Mouse (Mus musculus) limb, embryonic 14.5 days (tissue): ENCODE measurements around the gene Synrg. TPM values are rescaled to one million over a fixed set of nuclear protein-coding genes. Genes with fewer than 3 reads are reported as not detected.

Source experiments
- ATAC-seq: fragments of 200-750 bp; cut with Nextera tagmentation; 2 replicates; pipeline ENCODE4 v1.8.0; 2017; ENCODE audit warnings: low read depth, moderate number of reproducible peaks, moderate TSS enrichment; ENCODE audit not compliant: low FRiP score
- DNase-seq: peaks from one replicate; pipeline ENCODE4 v3.0.0-alpha.2; 2015; ENCODE audit warnings: low spot score
- H3K27ac ChIP-seq: fragments of 300-500 bp; sonication (generic); replicated peaks from 2 replicates; pipeline ENCODE4 v1.5.1; 2014; ENCODE audit warnings: low read depth, mild to moderate bottlenecking, low read length, moderate library complexity, mixed read lengths
- H3K27me3 ChIP-seq: fragments of 300-500 bp; sonication (generic); 2 replicates; pipeline ENCODE4 v1.6.1; 2014; ENCODE audit warnings: low read length, mixed read lengths; ENCODE audit not compliant: control insufficient read depth, insufficient read depth
- H3K36me3 ChIP-seq: fragments of 300-500 bp; sonication (generic); 2 replicates; pipeline ENCODE4 v1.6.1; 2014; ENCODE audit warnings: mild to moderate bottlenecking, low read length, moderate library complexity, mixed read lengths; ENCODE audit not compliant: control insufficient read depth, insufficient read depth
- H3K4me1 ChIP-seq: fragments of 300-500 bp; sonication (generic); 2 replicates; pipeline ENCODE4 v1.6.1; 2014; ENCODE audit warnings: antibody characterized with exemption, low read length, mixed read lengths; ENCODE audit not compliant: control insufficient read depth, insufficient read depth
- H3K4me2 ChIP-seq: fragments of 300-500 bp; sonication (generic); replicated peaks from 2 replicates; pipeline ENCODE4 v1.6.1; 2014; ENCODE audit warnings: low read depth, mild to moderate bottlenecking, low read length, moderate library complexity; ENCODE audit not compliant: severe bottlenecking
- H3K4me3 ChIP-seq: fragments of 300-500 bp; sonication (generic); replicated peaks from 2 replicates; pipeline ENCODE4 v1.5.1; 2014; ENCODE audit warnings: low read length
- H3K9ac ChIP-seq: fragments of 300-500 bp; sonication (generic); 2 replicates; pipeline ENCODE4 v1.6.1; 2014; ENCODE audit warnings: mild to moderate bottlenecking, low read depth, low read length, moderate library complexity; ENCODE audit not compliant: severe bottlenecking
- H3K9me3 ChIP-seq: fragments of 300-500 bp; sonication (generic); 2 replicates; pipeline ENCODE4 v1.6.1; 2016; ENCODE audit warnings: low read length; ENCODE audit not compliant: control insufficient read depth
- POLR2A ChIP-seq: fragments of 200-500 bp; IDR thresholded peaks from 2 replicates; pipeline ENCODE4 v1.8.0; 2012; ENCODE audit warnings: inconsistent platforms, mild to moderate bottlenecking, moderate library complexity, borderline replicate concordance; ENCODE audit not compliant: insufficient read depth, insufficient read length; ENCODE audit errors: extremely low read depth
- WGBS: fragments of 180-500 bp; shearing (Covaris S2); extraction: QIAGEN DNeasy Blood & Tissue Kit; methylation state at CpG from one replicate; pipeline ENCODE4 v1.1.7; 2014; 5-methylcytosine and 5-hydroxymethylcytosine counted together
- polyA plus RNA-seq, 2 experiments: library from polyadenylated mRNA; depleted of rRNA in 1 of 2; stranded (reverse) in 1 of 2; unstranded in 1 of 2; fragments of >200 nt; fragmentation: Nextera tagmentation in 1 of 2; extraction: Ambion mirVana in 1 of 2; gene quantifications; 2 replicates each; pipeline versions ENCODE4 v1.2.1 to v1.2.3; 2012 to 2014

Gene Synrg
- polyA plus RNA-seq, 2 experiments, result 9.4 to 13.0 TPM

GRCm38 (mm10) chr11:84090572-84090971, 126.3 kb downstream of the Synrg start:
- H3K27me3 ChIP-seq, result no peaks in the 10 kb centered on the region
- H3K4me1 ChIP-seq, result no peaks in the 10 kb centered on the region
- H3K27ac ChIP-seq, result no peak overlapping the region
- WGBS, result 90% methylated on average over 8 of the region's 8 CpGs
- ATAC-seq, result no peak
- no peaks in the 10 kb centered on the region for H3K9me3 ChIP-seq
- no peak for DNase-seq
- no peak overlapping the region for H3K4me2 ChIP-seq
- no peak overlapping the region for H3K4me3 ChIP-seq
- no peak for TF ChIP-seq POLR2A
- H3K9ac ChIP-seq, result no peak overlapping the region
- peaks cover 64% of the 10 kb centered on the region for H3K36me3 ChIP-seq

Other genes starting within 250 kb of the Synrg start
- gene Wfdc21, start 217.5 kb upstream of the Synrg start, polyA plus RNA-seq (2012; rRNA removed), result 1.3 TPM in 1 of 2 replicates, not detected in the other
- gene Wfdc21, start 217.5 kb upstream of the Synrg start, polyA plus RNA-seq (2014; fragmentation: Nextera tagmentation; extraction: Ambion mirVana), result not detected in 2 replicates
- gene Heatr6, start 210.7 kb upstream of the Synrg start, polyA plus RNA-seq (2012; rRNA removed), result 22.5 and 27.5 TPM in 2 replicates
- gene Heatr6, start 210.7 kb upstream of the Synrg start, polyA plus RNA-seq (2014; fragmentation: Nextera tagmentation; extraction: Ambion mirVana), result 26.0 and 29.5 TPM in 2 replicates
- gene Hnf1b, start 114.4 kb upstream of the Synrg start, polyA plus RNA-seq (2012; rRNA removed), result 0.04 TPM in 1 of 2 replicates, not detected in the other
- 0.08 TPM in 1 of 2 replicates, not detected in the other for gene Hnf1b, start 114.4 kb upstream of the Synrg start, polyA plus RNA-seq (2014; fragmentation: Nextera tagmentation; extraction: Ambion mirVana)
- 18.1 and 22.8 TPM in 2 replicates for gene Ddx52, start 22.4 kb upstream of the Synrg start, polyA plus RNA-seq (2012; rRNA removed)
- 34.2 and 36.1 TPM in 2 replicates for gene Ddx52, start 22.4 kb upstream of the Synrg start, polyA plus RNA-seq (2014; fragmentation: Nextera tagmentation; extraction: Ambion mirVana)
- 15.3 and 18.2 TPM in 2 replicates for gene Dusp14, start 104.8 kb downstream of the Synrg start, polyA plus RNA-seq (2012; rRNA removed)
- gene Dusp14, start 104.8 kb downstream of the Synrg start, polyA plus RNA-seq (2014; fragmentation: Nextera tagmentation; extraction: Ambion mirVana), result 21.9 and 23.6 TPM in 2 replicates
- gene Tada2a, start 165.2 kb downstream of the Synrg start, polyA plus RNA-seq (2012; rRNA removed), result 46.1 and 56.2 TPM in 2 replicates
- gene Tada2a, start 165.2 kb downstream of the Synrg start, polyA plus RNA-seq (2014; fragmentation: Nextera tagmentation; extraction: Ambion mirVana), result 36.9 and 37.1 TPM in 2 replicates
- gene Acaca, start 165.2 kb downstream of the Synrg start, polyA plus RNA-seq (2012; rRNA removed), result 19.5 and 20.3 TPM in 2 replicates
- gene Acaca, start 165.2 kb downstream of the Synrg start, polyA plus RNA-seq (2014; fragmentation: Nextera tagmentation; extraction: Ambion mirVana), result 18.2 and 21.2 TPM in 2 replicates
- not detected in 2 replicates for gene Gm11437, start 203.0 kb downstream of the Synrg start, polyA plus RNA-seq (2012; rRNA removed)
- not detected in 2 replicates for gene Gm11437, start 203.0 kb downstream of the Synrg start, polyA plus RNA-seq (2014; fragmentation: Nextera tagmentation; extraction: Ambion mirVana)